Mouse (Mus musculus): ENCODE measurements around the gene Snai1. TPM values are rescaled to one million over a fixed set of nuclear protein-coding genes. Genes with fewer than 3 reads are reported as not detected.
A peak's percentile ranks its signal among the peaks of the same experiment; 100 is the strongest.

Snai1 gene
- polyA plus RNA-seq, 1 experiment, result not detected

DNA sequence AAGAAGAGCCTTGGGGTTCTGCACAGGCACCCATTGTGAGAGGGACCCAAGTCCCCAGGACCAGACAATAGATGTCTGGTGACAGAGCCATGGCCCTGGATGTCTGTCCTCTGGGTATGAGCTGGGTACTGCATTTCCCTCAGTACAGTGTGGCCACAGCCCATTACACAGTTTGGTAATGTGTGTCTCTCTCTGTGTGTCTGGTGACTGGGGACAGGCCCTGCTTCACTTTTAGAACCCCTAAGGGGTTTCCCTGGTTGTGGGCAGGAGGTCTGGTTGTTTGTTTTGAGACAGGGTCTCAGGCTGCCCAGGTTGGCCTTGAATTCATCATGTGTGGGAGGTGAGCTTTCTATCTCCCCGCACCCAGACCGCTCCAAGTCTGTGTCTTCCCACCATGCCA, 47.3 kb downstream of the Snai1 start:
- TF ChIP-seq POLR2A (IDR thresholded peaks at IDR 0.05; ENCODE audit: insufficient read depth, low read depth, low read length), result no peak
- no peak for TF ChIP-seq CTCF (IDR thresholded peaks at IDR 0.05; ENCODE audit: insufficient read depth, low read depth, low read length)
- 92% methylated on average over 2 of the region's 2 CpGs for WGBS

DNA sequence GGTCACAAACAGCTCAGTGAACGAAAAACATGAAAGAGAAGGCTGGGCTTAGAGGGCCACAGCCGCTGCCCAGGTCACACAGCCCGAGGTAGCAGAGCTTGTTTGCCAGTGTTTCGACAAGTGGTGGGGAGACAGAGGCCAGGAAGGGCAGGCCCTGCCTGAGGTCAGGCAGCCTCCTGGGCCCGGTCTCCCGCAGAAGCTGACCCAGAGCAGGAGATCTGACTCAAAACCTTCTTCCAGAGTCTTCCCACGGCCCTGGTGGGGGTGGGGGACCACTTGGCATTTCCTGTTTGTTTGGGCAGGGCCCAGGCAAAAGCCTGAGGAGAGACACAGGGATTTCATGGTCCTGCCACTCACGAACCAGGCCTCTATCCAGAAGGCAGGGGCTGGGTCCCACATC, 48.0 kb downstream of the Snai1 start:
- H3K4me1 ChIP-seq (ENCODE audit: control insufficient read depth, insufficient read depth, low read length), result peaks cover 12% of the 10 kb centered on the region
- 70% methylated on average over 8 of the region's 8 CpGs for WGBS
- no peak overlapping the region for H3K27ac ChIP-seq (ENCODE audit: insufficient read depth, low read depth, low read length)
- TF ChIP-seq POLR2A (IDR thresholded peaks at IDR 0.05; ENCODE audit: insufficient read depth, low read depth, low read length), result no peak
- no peak for TF ChIP-seq CTCF (IDR thresholded peaks at IDR 0.05; ENCODE audit: insufficient read depth, low read depth, low read length)
- H3K4me3 ChIP-seq (ENCODE audit: insufficient read depth, low read depth, low read length), result no peak overlapping the region

More for the DNA sequence above, 47.3 kb downstream of the Snai1 start:
- no peak overlapping the region for H3K4me3 ChIP-seq (ENCODE audit: insufficient read depth, low read depth, low read length)
- peaks cover 12% of the 10 kb centered on the region for H3K4me1 ChIP-seq (ENCODE audit: control insufficient read depth, insufficient read depth, low read length)
- H3K27ac ChIP-seq (ENCODE audit: insufficient read depth, low read depth, low read length), result no peak overlapping the region

DNA sequence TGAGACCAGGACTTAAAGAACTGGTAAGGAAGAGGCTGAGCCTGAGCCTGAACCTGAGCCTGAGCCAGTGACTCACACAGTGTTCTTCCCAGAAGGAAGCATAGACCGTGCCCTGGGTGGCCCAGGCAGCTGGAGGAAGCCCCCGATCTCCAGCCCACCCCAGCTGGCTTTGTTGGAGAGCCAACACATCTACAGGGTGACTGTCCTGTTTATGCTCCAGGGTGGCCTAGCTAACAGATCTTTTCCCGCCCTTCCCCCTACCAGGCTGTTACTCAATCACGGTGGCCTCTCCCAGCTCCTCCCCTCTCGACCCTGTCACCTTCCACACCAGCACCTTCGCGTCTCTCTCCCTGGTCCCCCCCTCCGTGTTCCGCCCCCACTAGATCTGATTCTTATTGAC, 49.0 kb downstream of the Snai1 start:
- WGBS, result 30% methylated on average over 9 of the region's 9 CpGs
- TF ChIP-seq CTCF (IDR thresholded peaks at IDR 0.05; ENCODE audit: insufficient read depth, low read depth, low read length) (no peak), POLR2A (IDR thresholded peaks at IDR 0.05; ENCODE audit: insufficient read depth, low read depth, low read length) (no peak)
- Histone ChIP-seq H3K4me3 (ENCODE audit: insufficient read depth, low read depth, low read length) (no peak overlapping the region), H3K4me1 (ENCODE audit: control insufficient read depth, insufficient read depth, low read length) (peaks cover 12% of the 10 kb centered on the region), H3K27ac (ENCODE audit: insufficient read depth, low read depth, low read length) (no peak overlapping the region)

DNA sequence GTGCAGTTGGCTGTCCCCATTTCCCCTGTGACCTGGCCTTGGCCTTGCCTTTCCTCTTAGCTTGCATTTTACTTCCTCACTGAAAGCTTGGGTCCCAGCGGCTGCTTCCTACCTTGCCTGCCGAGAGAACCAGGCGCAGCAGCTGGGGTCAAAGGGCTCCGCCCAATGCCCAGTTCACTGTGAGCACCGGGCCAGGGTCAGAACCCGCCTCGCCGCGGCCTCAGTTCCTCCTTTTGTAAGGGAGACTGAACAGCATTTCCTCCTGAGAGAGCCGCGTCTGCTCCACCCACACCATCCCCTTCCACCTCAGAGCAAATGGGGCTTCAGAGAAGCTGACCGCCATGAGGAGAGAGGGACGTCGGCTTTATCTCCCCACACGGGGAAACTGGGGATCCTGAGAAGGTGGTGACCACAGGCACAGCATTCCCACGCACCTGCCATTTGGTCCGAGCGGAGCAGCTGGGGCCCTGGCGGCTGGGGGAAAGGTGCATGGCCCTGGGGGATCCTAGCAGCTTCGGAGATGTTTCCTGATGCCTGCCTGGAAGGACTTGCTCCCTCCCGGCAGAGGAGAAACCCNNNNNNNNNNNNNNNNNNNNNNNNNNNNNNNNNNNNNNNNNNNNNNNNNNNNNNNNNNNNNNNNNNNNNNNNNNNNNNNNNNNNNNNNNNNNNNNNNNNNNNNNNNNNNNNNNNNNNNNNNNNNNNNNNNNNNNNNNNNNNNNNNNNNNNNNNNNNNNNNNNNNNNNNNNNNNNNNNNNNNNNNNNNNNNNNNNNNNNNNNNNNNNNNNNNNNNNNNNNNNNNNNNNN, 51.0 kb downstream of the Snai1 start:
- H3K27ac ChIP-seq (ENCODE audit: insufficient read depth, low read depth, low read length), result peak overlapping the region; percentile 22; the same call in 1 of the 2 replicates

More for the DNA sequence above, 51.0 kb downstream of the Snai1 start:
- 44% methylated on average over 21 of the region's 21 CpGs for WGBS
- H3K4me1 ChIP-seq (ENCODE audit: control insufficient read depth, insufficient read depth, low read length), result peaks cover 20% of the 10 kb centered on the region
- TF ChIP-seq CTCF (IDR thresholded peaks at IDR 0.05; ENCODE audit: insufficient read depth, low read depth, low read length) (no peak), POLR2A (IDR thresholded peaks at IDR 0.05; ENCODE audit: insufficient read depth, low read depth, low read length) (no peak)
- H3K4me3 ChIP-seq (ENCODE audit: insufficient read depth, low read depth, low read length), result peak overlapping the region; percentile 17

Other genes with a start within 250 kb of the Snai1 start
- not detected in 2 replicates for gene B4galt5, start 189.0 kb upstream of the Snai1 start, polyA plus RNA-seq (2012; ENCODE audit: insufficient read depth, insufficient read length, low replicate concordance, missing spikeins)
- not detected in 2 replicates for gene Slc9a8, start 116.5 kb upstream of the Snai1 start, polyA plus RNA-seq (2012; ENCODE audit: insufficient read depth, insufficient read length, low replicate concordance, missing spikeins)
- not detected in 2 replicates for gene Rnf114, start 45.5 kb upstream of the Snai1 start, polyA plus RNA-seq (2012; ENCODE audit: insufficient read depth, insufficient read length, low replicate concordance, missing spikeins)
- gene Spata2, start 45.3 kb upstream of the Snai1 start, polyA plus RNA-seq (2012; ENCODE audit: insufficient read depth, insufficient read length, low replicate concordance, missing spikeins), result not detected in 2 replicates
- not detected in 2 replicates for gene Ube2v1, start 93.9 kb downstream of the Snai1 start, polyA plus RNA-seq (2012; ENCODE audit: insufficient read depth, insufficient read length, low replicate concordance, missing spikeins)
- gene Gm20431, start 123.3 kb downstream of the Snai1 start, polyA plus RNA-seq (2012; ENCODE audit: insufficient read depth, insufficient read length, low replicate concordance, missing spikeins), result not detected in 2 replicates
- not detected in 2 replicates for gene Cebpb, start 150.7 kb downstream of the Snai1 start, polyA plus RNA-seq (2012; ENCODE audit: insufficient read depth, insufficient read length, low replicate concordance, missing spikeins)
- 167 TPM in 1 of 2 replicates, not detected in the other for gene Tmem189, start 151.6 kb downstream of the Snai1 start, polyA plus RNA-seq (2012; ENCODE audit: insufficient read depth, insufficient read length, low replicate concordance, missing spikeins)

Measured in olfactory bulb, adult 2 months (tissue).